Mouse (Mus musculus) embryonic fibroblast, embryonic 13.5 days (primary cell): ENCODE data around the gene Olfr455. TPM values are rescaled to one million over a fixed set of nuclear protein-coding genes. Genes with fewer than 3 reads are reported as not detected.
A peak's percentile ranks its signal among the peaks of the same experiment; 100 is the strongest.

Experiments
- H3K27ac ChIP-seq: 2 replicates; pipeline ENCODE4 v1.5.1; 2012; ENCODE audit warnings: low read length, control low read depth, inconsistent platforms; ENCODE audit not compliant: insufficient read depth
- H3K4me1 ChIP-seq: 2 replicates; pipeline ENCODE4 v1.6.1; 2011; ENCODE audit warnings: low read length; ENCODE audit not compliant: control insufficient read depth, insufficient read depth
- H3K4me3 ChIP-seq: 2 replicates; pipeline ENCODE4 v1.5.1; 2011; ENCODE audit warnings: mild to moderate bottlenecking, control low read depth, low read length; ENCODE audit not compliant: insufficient read depth
- CTCF ChIP-seq: IDR thresholded peaks from 2 replicates; pipeline ENCODE4 v1.5.1; 2011; ENCODE audit warnings: mild to moderate bottlenecking, control low read depth, low read length, moderate library complexity, borderline replicate concordance; ENCODE audit not compliant: insufficient read depth
- POLR2A ChIP-seq: IDR thresholded peaks from 2 replicates; pipeline ENCODE4 v1.6.1; 2011; ENCODE audit warnings: low read depth, mild to moderate bottlenecking, control low read depth, low read length, moderate library complexity
- polyA plus RNA-seq: library from polyadenylated mRNA; stranded (reverse); fragments of >200 nt; gene quantifications from 2 replicates; pipeline ENCODE4 v1.2.4, GENCODE M21; 2011; ENCODE audit warnings: low read depth; ENCODE audit not compliant: missing spikeins, insufficient read length

Olfr455 gene
- polyA plus RNA-seq, 1 experiment = not detected

- H3K4me1 ChIP-seq = peaks cover 4% of the 10 kb centered on the region; the same call in 1 of the 2 replicates
- H3K4me3 ChIP-seq = no peak overlapping the region
- no peak for TF ChIP-seq POLR2A
- TF ChIP-seq CTCF = no peak
- no peak overlapping the region for H3K27ac ChIP-seq
Observed at GRCm38 (mm10) chr6:42560885-42561284, 13.5 kb upstream of the Olfr455 start.

GRCm38 (mm10) chr6:42558641-42559040, 11.3 kb upstream of the Olfr455 start:
- no peak overlapping the region for H3K4me3 ChIP-seq
- no peak overlapping the region for H3K27ac ChIP-seq
- peaks cover 4% of the 10 kb centered on the region; the same call in 1 of the 2 replicates for H3K4me1 ChIP-seq
- TF ChIP-seq POLR2A (no peak), CTCF (no peak)

DNA sequence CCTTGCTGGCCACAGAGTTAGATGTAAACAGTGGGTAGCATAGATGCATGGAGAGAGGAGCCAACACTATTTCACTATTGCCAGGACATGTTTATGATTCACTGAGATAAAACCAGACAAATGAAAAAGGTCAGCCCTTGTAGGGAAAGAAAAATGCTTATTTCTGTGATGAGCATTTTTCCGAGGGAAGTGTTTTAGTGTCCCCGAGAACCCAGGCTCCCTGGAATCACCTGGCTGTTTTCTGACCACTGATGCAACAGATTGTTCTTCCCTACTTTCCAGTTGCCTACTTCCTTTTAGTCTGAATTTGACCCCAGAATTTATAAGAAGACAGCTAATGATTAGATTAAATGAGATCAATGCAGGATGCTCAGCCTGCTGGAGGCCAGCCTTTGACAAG, 1.2 kb downstream of the Olfr455 start:
- TF ChIP-seq POLR2A (no peak), CTCF (no peak)
- no peak overlapping the region for H3K4me3 ChIP-seq
- H3K4me1 ChIP-seq = peaks cover 7% of the 10 kb centered on the region; the same call in 1 of the 2 replicates
- no peak overlapping the region for H3K27ac ChIP-seq

GRCm38 (mm10) chr6:42545451-42545885, 1.9 kb downstream of the Olfr455 start:
- Histone ChIP-seq H3K4me3 (no peak overlapping the region), H3K4me1 (peaks cover 10% of the 10 kb centered on the region), H3K27ac (peak overlapping the region; percentile 61)

GRCm38 (mm10) chr6:42544846-42545245, 2.5 kb downstream of the Olfr455 start:
- H3K27ac ChIP-seq = peak overlapping the region; percentile 61; the same call in 1 of the 2 replicates
- peaks cover 11% of the 10 kb centered on the region for H3K4me1 ChIP-seq
- TF ChIP-seq CTCF (no peak), POLR2A (no peak)
- no peak overlapping the region for H3K4me3 ChIP-seq

More at GRCm38 (mm10) chr6:42545451-42545885, 1.9 kb downstream of the Olfr455 start:
- no peak for TF ChIP-seq CTCF
- no peak for TF ChIP-seq POLR2A

- TF ChIP-seq POLR2A (no peak), CTCF (no peak)
- Histone ChIP-seq H3K27ac (peak overlapping the region; percentile 98), H3K4me1 (peaks cover 11% of the 10 kb centered on the region), H3K4me3 (no peak overlapping the region)
Observed at GRCm38 (mm10) chr6:42542036-42543031, 5.1 kb downstream of the Olfr455 start.

GRCm38 (mm10) chr6:42540681-42541080, 6.7 kb downstream of the Olfr455 start:
- H3K27ac ChIP-seq = peak overlapping the region; percentile 98
- no peak overlapping the region for H3K4me3 ChIP-seq
- no peak for TF ChIP-seq POLR2A
- no peak for TF ChIP-seq CTCF
- peaks cover 11% of the 10 kb centered on the region for H3K4me1 ChIP-seq

- H3K4me1 ChIP-seq = peaks cover 9% of the 10 kb centered on the region
- H3K4me3 ChIP-seq = no peak overlapping the region
- TF ChIP-seq POLR2A = no peak
- no peak for TF ChIP-seq CTCF
- no peak overlapping the region for H3K27ac ChIP-seq
Observed at GRCm38 (mm10) chr6:42539711-42540110, 7.7 kb downstream of the Olfr455 start.

DNA sequence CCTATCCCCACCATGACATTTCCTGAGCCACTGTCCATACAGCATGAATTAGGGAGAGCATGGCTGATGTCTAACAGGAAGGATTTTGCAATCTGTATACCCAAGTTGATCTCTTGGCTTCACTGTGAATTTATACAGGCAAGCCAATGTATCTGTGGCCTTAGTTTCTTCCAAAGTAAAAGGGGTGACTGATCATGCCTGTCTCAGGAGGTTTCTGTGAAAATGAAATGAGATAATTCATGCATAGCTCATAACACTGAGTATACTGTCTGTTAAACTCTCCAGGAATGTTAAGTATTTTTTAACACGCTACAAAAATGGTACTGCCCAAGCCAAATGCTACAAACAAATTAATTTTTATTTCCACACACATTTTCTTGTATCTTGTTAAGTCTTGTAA, 33.9 kb downstream of the Olfr455 start:
- Histone ChIP-seq H3K4me1 (peaks cover 12% of the 10 kb centered on the region; the same call in 1 of the 2 replicates), H3K4me3 (no peak overlapping the region), H3K27ac (peak overlapping the region; percentile 98)
- no peak for TF ChIP-seq POLR2A
- TF ChIP-seq CTCF = no peak

GRCm38 (mm10) chr6:42509311-42509710, 38.1 kb downstream of the Olfr455 start:
- peak overlapping the region; percentile 71 for H3K27ac ChIP-seq
- H3K4me3 ChIP-seq = no peak overlapping the region
- TF ChIP-seq CTCF = no peak
- no peak for TF ChIP-seq POLR2A
- peaks cover 12% of the 10 kb centered on the region; the same call in 1 of the 2 replicates for H3K4me1 ChIP-seq
